Mouse (Mus musculus) liver, embryonic 16.5 days (tissue): ENCODE results near the gene BC048562. TPM values are rescaled to one million over a fixed set of nuclear protein-coding genes. Genes with fewer than 3 reads are reported as not detected.

Experiments used
- ATAC-seq: fragments of 200-750 bp; cut with Nextera tagmentation; 2 replicates; pipeline ENCODE4 v1.8.0; 2017; ENCODE audit warnings: low read depth, mild to moderate bottlenecking, moderate number of reproducible peaks, moderate library complexity
- H3K27ac ChIP-seq: fragments of 300-500 bp; sonication (generic); 2 replicates; pipeline ENCODE4 v1.5.1; 2014; ENCODE audit warnings: mild to moderate bottlenecking, low read length
- H3K27me3 ChIP-seq: fragments of 300-500 bp; sonication (generic); 2 replicates; pipeline ENCODE4 v1.6.1; 2014; ENCODE audit warnings: low read depth, low read length, mixed read lengths; ENCODE audit not compliant: control insufficient read depth, insufficient read depth
- H3K36me3 ChIP-seq: fragments of 300-500 bp; sonication (generic); 2 replicates; pipeline ENCODE4 v1.6.1; 2014; ENCODE audit warnings: mild to moderate bottlenecking; ENCODE audit not compliant: control insufficient read depth, insufficient read depth
- H3K4me1 ChIP-seq: fragments of 300-500 bp; sonication (generic); 2 replicates; pipeline ENCODE4 v1.6.1; 2014; ENCODE audit warnings: low read depth, low read length, mixed read lengths; ENCODE audit not compliant: control insufficient read depth
- H3K4me2 ChIP-seq: fragments of 300-500 bp; sonication (generic); 2 replicates; pipeline ENCODE4 v1.6.1; 2014; ENCODE audit warnings: low read depth, low read length, mixed read lengths
- H3K4me3 ChIP-seq: fragments of 300-500 bp; sonication (generic); 2 replicates; pipeline ENCODE4 v1.5.1; 2014; ENCODE audit warnings: low read depth, mild to moderate bottlenecking, low read length
- H3K9ac ChIP-seq: fragments of 300-500 bp; sonication (generic); 2 replicates; pipeline ENCODE4 v1.6.1; 2014; ENCODE audit warnings: low read depth, low read length
- H3K9me3 ChIP-seq: fragments of 300-500 bp; sonication (generic); replicated peaks from 2 replicates; pipeline ENCODE4 v1.6.1; 2016; ENCODE audit warnings: low read length; ENCODE audit not compliant: control insufficient read depth
- WGBS: fragments of 180-500 bp; shearing (Covaris S2); extraction: QIAGEN DNeasy Blood & Tissue Kit; methylation state at CpG from one replicate; pipeline ENCODE4 v1.1.7; 2014; ENCODE audit not compliant: insufficient replicate concordance; 5-methylcytosine and 5-hydroxymethylcytosine counted together
- polyA plus RNA-seq: library from polyadenylated mRNA; unstranded; fragments of >200 nt; fragmentation: Nextera tagmentation; extraction: Ambion mirVana; gene quantifications from 2 replicates; pipeline ENCODE4 v1.2.1, GENCODE M21; 2015

BC048562 gene
- polyA plus RNA-seq, 1 experiment from 2014 or later, result not detected

GRCm38 (mm10) chr9:108480813-108481519 is 44.7 kb downstream of the BC048562 start:
- ATAC-seq, result no peak
- Histone ChIP-seq H3K4me2 (no peak overlapping the region), H3K36me3 (no peaks in the 10 kb centered on the region), H3K4me1 (peaks cover 7% of the 10 kb centered on the region), H3K9me3 (no peaks in the 10 kb centered on the region), H3K9ac (no peak overlapping the region), H3K27ac (no peak overlapping the region), H3K4me3 (no peak overlapping the region), H3K27me3 (peaks cover 7% of the 10 kb centered on the region)
- WGBS, result 78% methylated on average over 28 of the region's 28 CpGs

GRCm38 (mm10) chr9:108481520-108482210 is 45.4 kb downstream of the BC048562 start:
- Histone ChIP-seq H3K27ac (no peak overlapping the region), H3K4me2 (no peak overlapping the region), H3K36me3 (no peaks in the 10 kb centered on the region), H3K27me3 (peaks cover 7% of the 10 kb centered on the region), H3K4me1 (peaks cover 7% of the 10 kb centered on the region), H3K9me3 (no peaks in the 10 kb centered on the region), H3K4me3 (no peak overlapping the region), H3K9ac (no peak overlapping the region)
- 70% methylated on average over 19 of the region's 19 CpGs for WGBS
- ATAC-seq, result no peak

- peaks cover 7% of the 10 kb centered on the region for H3K27me3 ChIP-seq
- 82% methylated on average over 18 of the region's 18 CpGs for WGBS
- H3K36me3 ChIP-seq, result no peaks in the 10 kb centered on the region; the same call in 1 of the 2 replicates
- no peak overlapping the region for H3K9ac ChIP-seq
- no peaks in the 10 kb centered on the region for H3K9me3 ChIP-seq
- no peak overlapping the region for H3K27ac ChIP-seq
- no peak overlapping the region for H3K4me3 ChIP-seq
- H3K4me2 ChIP-seq, result no peak overlapping the region
- no peak for ATAC-seq
- H3K4me1 ChIP-seq, result peaks cover 7% of the 10 kb centered on the region
These were observed 46.9 kb downstream of the BC048562 start for GRCm38 (mm10) chr9:108483051-108483790.

DNA sequence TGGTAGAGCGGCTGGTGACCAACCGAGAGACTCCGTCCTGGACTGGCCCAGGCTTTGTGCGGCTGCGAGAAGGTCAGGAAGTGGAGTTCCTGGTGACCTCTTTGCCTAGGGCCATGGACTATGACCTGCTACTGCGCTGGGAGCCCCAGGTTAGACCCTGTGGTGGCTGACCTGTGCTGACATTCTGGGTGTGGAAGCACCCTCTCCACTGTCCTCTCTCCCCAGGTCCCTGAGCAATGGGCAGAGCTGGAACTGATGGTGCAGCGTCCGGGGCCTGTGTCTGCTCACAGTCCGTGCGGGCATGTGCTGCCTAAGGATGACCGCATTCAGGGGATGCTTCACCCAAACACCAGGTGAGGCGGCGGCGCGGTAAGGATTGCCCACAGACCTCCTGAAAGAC is 47.7 kb downstream of the BC048562 start:
- no peak for ATAC-seq
- no peak overlapping the region for H3K27ac ChIP-seq
- no peak overlapping the region for H3K9ac ChIP-seq
- 81% methylated on average over 15 of the region's 15 CpGs for WGBS
- H3K4me2 ChIP-seq, result no peak overlapping the region
- peaks cover 3% of the 10 kb centered on the region for H3K4me1 ChIP-seq
- H3K9me3 ChIP-seq, result no peaks in the 10 kb centered on the region
- no peaks in the 10 kb centered on the region; the same call in 1 of the 2 replicates for H3K36me3 ChIP-seq
- no peak overlapping the region for H3K4me3 ChIP-seq
- peaks cover 3% of the 10 kb centered on the region; the same call in 1 of the 2 replicates for H3K27me3 ChIP-seq

DNA sequence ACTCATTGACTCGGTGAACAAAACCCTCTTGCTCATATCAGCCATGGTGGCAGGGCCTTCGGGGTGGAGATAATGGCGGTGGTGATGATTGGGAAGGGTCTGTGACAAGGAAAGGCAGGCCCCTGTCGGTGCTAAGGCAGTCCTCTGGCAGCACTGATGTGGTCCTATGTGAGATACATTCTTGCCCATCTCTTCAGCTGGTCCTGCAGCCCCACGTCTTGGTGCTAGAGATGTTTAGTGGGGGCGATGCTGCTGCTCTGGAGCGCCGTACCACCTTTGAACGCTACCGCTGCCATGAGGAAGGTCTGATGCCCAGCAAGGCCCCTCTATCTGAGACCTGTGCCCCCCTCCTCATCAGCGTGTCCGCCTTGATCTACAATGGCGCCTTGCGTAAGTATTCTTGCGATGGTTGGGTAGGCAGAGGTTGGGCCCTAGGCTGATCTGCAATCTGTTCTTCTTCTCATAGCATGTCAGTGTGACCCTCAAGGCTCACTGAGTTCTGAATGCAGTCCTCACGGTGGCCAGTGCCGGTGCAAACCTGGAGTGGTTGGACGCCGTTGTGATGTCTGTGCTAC is 49.1 kb downstream of the BC048562 start:
- no peak overlapping the region for H3K27ac ChIP-seq
- 79% methylated on average over 19 of the region's 19 CpGs for WGBS
- H3K36me3 ChIP-seq, result no peaks in the 10 kb centered on the region; the same call in 1 of the 2 replicates

GRCm38 (mm10) chr9:108486973-108487530 is 50.8 kb downstream of the BC048562 start:
- H3K27me3 ChIP-seq, result no peaks in the 10 kb centered on the region
- H3K9me3 ChIP-seq, result no peaks in the 10 kb centered on the region
- H3K4me3 ChIP-seq, result no peak overlapping the region
- WGBS, result 65% methylated on average over 8 of the region's 8 CpGs
- no peak overlapping the region for H3K4me2 ChIP-seq
- H3K4me1 ChIP-seq, result peaks cover 12% of the 10 kb centered on the region
- H3K9ac ChIP-seq, result no peak overlapping the region
- ATAC-seq, result no peak
- H3K27ac ChIP-seq, result no peak overlapping the region
- no peaks in the 10 kb centered on the region; the same call in 1 of the 2 replicates for H3K36me3 ChIP-seq

More for the DNA sequence above, 49.1 kb downstream of the BC048562 start:
- H3K4me3 ChIP-seq, result no peak overlapping the region
- H3K4me1 ChIP-seq, result peaks cover 6% of the 10 kb centered on the region
- ATAC-seq, result no peak
- H3K4me2 ChIP-seq, result no peak overlapping the region
- H3K9ac ChIP-seq, result no peak overlapping the region
- H3K9me3 ChIP-seq, result no peaks in the 10 kb centered on the region
- H3K27me3 ChIP-seq, result no peaks in the 10 kb centered on the region

DNA sequence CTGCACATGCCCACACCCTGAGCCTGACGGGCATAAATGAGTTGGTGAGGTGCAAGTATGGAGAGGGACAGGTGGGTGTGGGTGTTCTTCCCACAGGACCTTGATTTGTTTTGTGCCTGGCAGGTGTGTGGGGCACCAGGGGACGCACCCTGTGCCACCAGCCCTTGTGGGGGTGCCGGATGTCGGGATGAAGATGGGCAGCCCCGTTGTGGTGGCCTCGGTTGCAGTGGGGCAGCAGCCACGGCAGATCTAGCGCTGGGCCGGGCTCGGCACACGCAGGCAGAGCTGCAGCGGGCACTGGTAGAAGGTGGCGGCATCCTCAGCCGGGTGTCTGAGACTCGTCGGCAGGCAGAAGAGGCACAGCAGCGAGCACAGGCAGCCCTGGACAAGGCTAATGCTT is 52.1 kb downstream of the BC048562 start:
- H3K4me3 ChIP-seq, result no peak overlapping the region
- no peaks in the 10 kb centered on the region for H3K27me3 ChIP-seq
- no peak overlapping the region for H3K9ac ChIP-seq
- peaks cover 11% of the 10 kb centered on the region for H3K36me3 ChIP-seq
- ATAC-seq, result no peak
- peaks cover 18% of the 10 kb centered on the region for H3K4me1 ChIP-seq
- no peaks in the 10 kb centered on the region for H3K9me3 ChIP-seq
- 81% methylated on average over 17 of the region's 17 CpGs for WGBS
- H3K27ac ChIP-seq, result no peak overlapping the region
- H3K4me2 ChIP-seq, result no peak overlapping the region

GRCm38 (mm10) chr9:108489215-108489614 is 52.9 kb downstream of the BC048562 start:
- Histone ChIP-seq H3K27me3 (no peaks in the 10 kb centered on the region), H3K9ac (no peak overlapping the region), H3K9me3 (no peaks in the 10 kb centered on the region), H3K4me3 (no peak overlapping the region), H3K4me1 (peaks cover 18% of the 10 kb centered on the region), H3K4me2 (no peak overlapping the region), H3K36me3 (peaks cover 19% of the 10 kb centered on the region), H3K27ac (no peak overlapping the region)
- no peak for ATAC-seq
- 91% methylated on average over 20 of the region's 20 CpGs for WGBS
